Mouse (Mus musculus): Measurements from ENCODE around the gene Atp5f1. TPM values are rescaled to one million over a fixed set of nuclear protein-coding genes. Genes with fewer than 3 reads are reported as not detected.
"Not testable (repeated sequence)": the region's sequence is repeated elsewhere in the genome, so short reads cannot be mapped to it uniquely, and the experiment has no call there.

The Atp5f1 gene
- polyA plus RNA-seq, 1 experiment from 2014 or later = 515 TPM

DNA sequence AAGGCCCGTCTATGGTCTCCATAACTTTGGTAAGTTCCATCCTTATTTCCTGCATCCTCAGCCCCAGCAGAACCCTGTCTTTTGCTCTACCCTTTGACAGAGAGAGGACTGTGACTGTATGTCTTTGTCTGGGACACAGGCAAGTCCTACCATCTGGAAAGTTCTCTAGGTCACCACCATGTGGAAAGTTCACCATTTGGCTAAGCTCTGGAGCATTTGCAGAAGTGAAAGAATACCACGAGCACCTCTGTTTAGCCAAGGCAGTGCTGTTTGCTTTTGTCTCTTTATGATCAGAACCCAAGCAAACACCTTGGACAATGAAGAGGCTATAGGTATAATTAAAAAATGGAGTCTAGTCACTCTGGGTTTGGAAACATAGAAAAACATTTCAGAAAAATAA lies 37.9 kb downstream of the Atp5f1 start:
- Histone ChIP-seq H3K9me3 (ENCODE audit: control insufficient read depth, low read length) (no peaks in the 10 kb centered on the region), H3K27ac (ENCODE audit: low read depth, low read length) (no peak overlapping the region), H3K4me1 (ENCODE audit: control insufficient read depth, insufficient read depth, low read length) (no peaks in the 10 kb centered on the region), H3K9ac (ENCODE audit: low read depth, low read length) (no peak overlapping the region), H3K36me3 (ENCODE audit: control insufficient read depth, insufficient read depth, low read length) (no peaks in the 10 kb centered on the region), H3K27me3 (ENCODE audit: control insufficient read depth, insufficient read depth, low read length) (no peaks in the 10 kb centered on the region), H3K4me2 (replicated peaks; ENCODE audit: low read depth, low read length) (no peak overlapping the region), H3K4me3 (ENCODE audit: low read length) (no peak overlapping the region)
- ATAC-seq (ENCODE audit: low FRiP score, low TSS enrichment) = no peak
- WGBS = 66% methylated on average over 2 of the region's 2 CpGs

DNA sequence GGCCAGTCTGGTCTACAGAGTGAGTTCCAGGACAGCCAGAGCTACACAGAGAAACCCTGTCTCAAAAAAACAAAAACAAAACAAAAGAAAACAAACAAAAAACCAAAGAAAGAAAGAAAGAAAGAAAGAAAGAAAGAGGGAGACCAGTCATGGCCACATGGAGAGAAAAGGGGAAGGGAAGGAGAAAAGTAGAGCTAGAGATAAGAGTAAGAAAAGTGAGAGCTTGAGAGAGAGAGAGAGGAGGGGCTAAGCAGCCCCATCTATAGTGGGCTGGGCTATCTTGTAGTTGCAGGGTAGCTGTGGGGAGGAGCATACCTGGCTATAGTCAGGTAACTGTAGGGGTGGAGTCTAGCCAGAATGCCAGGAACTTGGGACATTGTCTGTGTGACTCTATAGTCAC lies 39.2 kb downstream of the Atp5f1 start:
- not testable (repeated sequence) for H3K4me1 ChIP-seq (ENCODE audit: control insufficient read depth, insufficient read depth, low read length); H3K36me3 ChIP-seq (ENCODE audit: control insufficient read depth, insufficient read depth, low read length); H3K27ac ChIP-seq (ENCODE audit: low read depth, low read length); H3K27me3 ChIP-seq (ENCODE audit: control insufficient read depth, insufficient read depth, low read length); H3K4me3 ChIP-seq (ENCODE audit: low read length); H3K9ac ChIP-seq (ENCODE audit: low read depth, low read length); ATAC-seq (ENCODE audit: low FRiP score, low TSS enrichment); H3K9me3 ChIP-seq (ENCODE audit: control insufficient read depth, low read length); H3K4me2 ChIP-seq (replicated peaks; ENCODE audit: low read depth, low read length)

DNA sequence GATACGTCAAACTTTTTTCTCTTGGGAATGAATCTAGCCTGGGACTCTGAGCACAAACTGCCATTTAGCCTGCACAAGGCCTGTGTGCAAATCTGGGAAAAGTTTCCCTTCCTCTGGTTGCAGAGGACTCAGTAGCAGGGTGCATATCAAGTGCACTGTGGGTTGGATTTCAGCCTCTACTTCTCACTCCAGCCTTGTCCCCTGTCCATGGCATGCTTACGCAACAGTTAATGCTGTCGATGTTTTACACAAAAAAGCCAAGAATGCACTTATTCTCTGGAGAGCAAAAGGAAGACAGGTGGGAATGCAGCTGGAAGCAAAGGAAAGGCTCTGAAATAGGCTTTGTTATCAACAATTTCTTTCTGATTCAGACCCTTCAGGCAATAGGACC lies 41.5 kb downstream of the Atp5f1 start:
- ATAC-seq (ENCODE audit: low FRiP score, low TSS enrichment) = no peak
- no peaks in the 10 kb centered on the region for H3K4me1 ChIP-seq (ENCODE audit: control insufficient read depth, insufficient read depth, low read length)
- no peak overlapping the region for H3K4me3 ChIP-seq (ENCODE audit: low read length)
- no peak overlapping the region for H3K9ac ChIP-seq (ENCODE audit: low read depth, low read length)
- H3K4me2 ChIP-seq (replicated peaks; ENCODE audit: low read depth, low read length) = no peak overlapping the region
- WGBS = 82% methylated on average over 3 of the region's 3 CpGs
- H3K27ac ChIP-seq (ENCODE audit: low read depth, low read length) = no peak overlapping the region
- H3K27me3 ChIP-seq (ENCODE audit: control insufficient read depth, insufficient read depth, low read length) = no peaks in the 10 kb centered on the region
- no peaks in the 10 kb centered on the region for H3K9me3 ChIP-seq (ENCODE audit: control insufficient read depth, low read length)
- no peaks in the 10 kb centered on the region for H3K36me3 ChIP-seq (ENCODE audit: control insufficient read depth, insufficient read depth, low read length)

DNA sequence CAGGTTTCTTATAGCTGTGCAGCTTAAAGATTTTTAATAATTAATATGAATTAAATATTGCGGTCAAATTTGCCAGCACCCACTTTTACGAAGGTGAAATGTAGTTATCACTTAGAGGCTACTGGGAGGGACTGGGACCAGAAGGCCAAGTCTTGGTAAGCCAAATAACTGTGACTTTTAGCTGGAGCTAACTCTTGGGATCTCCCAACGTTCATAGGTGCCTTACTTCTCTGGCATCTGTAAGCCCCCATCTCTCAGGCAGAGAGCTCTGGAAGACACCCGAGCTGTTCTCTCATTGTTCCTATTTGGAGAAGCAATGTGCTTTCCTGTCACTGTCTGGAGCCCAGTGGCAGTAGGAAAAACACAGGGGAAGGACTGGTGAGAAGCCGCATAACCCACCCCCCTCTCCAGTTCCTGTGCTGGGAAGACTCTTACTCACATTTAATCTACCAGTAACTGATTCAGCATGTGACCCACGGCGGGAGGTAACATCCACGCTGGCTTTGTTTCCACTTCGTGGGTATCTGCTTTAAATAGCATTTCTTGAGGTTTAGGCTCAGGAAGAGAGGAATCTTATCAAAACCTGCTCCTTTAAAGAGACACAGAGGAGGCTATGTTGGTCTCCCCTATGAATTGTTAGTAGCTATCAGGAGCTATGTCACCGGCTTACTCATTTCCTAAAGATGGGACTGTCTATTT lies 42.1 kb downstream of the Atp5f1 start:
- WGBS = 69% methylated on average over 10 of the region's 10 CpGs
- H3K27me3 ChIP-seq (ENCODE audit: control insufficient read depth, insufficient read depth, low read length) = no peaks in the 10 kb centered on the region
- no peak overlapping the region for H3K9ac ChIP-seq (ENCODE audit: low read depth, low read length)
- H3K27ac ChIP-seq (ENCODE audit: low read depth, low read length) = no peak overlapping the region
- no peak for ATAC-seq (ENCODE audit: low FRiP score, low TSS enrichment)
- H3K9me3 ChIP-seq (ENCODE audit: control insufficient read depth, low read length) = no peaks in the 10 kb centered on the region
- H3K36me3 ChIP-seq (ENCODE audit: control insufficient read depth, insufficient read depth, low read length) = no peaks in the 10 kb centered on the region
- H3K4me3 ChIP-seq (ENCODE audit: low read length) = no peak overlapping the region
- H3K4me1 ChIP-seq (ENCODE audit: control insufficient read depth, insufficient read depth, low read length) = no peaks in the 10 kb centered on the region
- no peak overlapping the region for H3K4me2 ChIP-seq (replicated peaks; ENCODE audit: low read depth, low read length)

DNA sequence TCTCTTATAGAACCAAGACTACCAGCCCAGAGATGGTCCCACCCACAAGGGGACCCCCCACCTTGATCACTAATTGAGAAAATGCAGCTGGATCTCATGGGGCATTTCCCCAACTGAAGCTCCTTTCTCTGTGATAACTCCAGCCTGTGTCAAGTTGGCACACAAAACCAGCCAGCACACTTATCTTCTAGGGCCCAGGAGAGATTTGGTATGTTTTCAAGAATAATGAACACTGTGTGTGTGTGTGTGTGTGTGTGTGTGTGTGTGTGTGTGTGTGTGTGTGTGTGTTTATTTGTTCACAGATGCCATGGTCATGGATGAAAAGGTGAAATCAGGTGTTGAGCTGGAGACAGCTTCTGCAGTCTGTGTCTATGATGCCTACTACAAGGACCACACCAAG lies 43.4 kb downstream of the Atp5f1 start:
- H3K4me3 ChIP-seq (ENCODE audit: low read length); H3K4me1 ChIP-seq (ENCODE audit: control insufficient read depth, insufficient read depth, low read length); H3K9me3 ChIP-seq (ENCODE audit: control insufficient read depth, low read length); H3K36me3 ChIP-seq (ENCODE audit: control insufficient read depth, insufficient read depth, low read length); H3K9ac ChIP-seq (ENCODE audit: low read depth, low read length); ATAC-seq (ENCODE audit: low FRiP score, low TSS enrichment); H3K27me3 ChIP-seq (ENCODE audit: control insufficient read depth, insufficient read depth, low read length); H3K27ac ChIP-seq (ENCODE audit: low read depth, low read length); H3K4me2 ChIP-seq (replicated peaks; ENCODE audit: low read depth, low read length): not testable (repeated sequence)

DNA sequence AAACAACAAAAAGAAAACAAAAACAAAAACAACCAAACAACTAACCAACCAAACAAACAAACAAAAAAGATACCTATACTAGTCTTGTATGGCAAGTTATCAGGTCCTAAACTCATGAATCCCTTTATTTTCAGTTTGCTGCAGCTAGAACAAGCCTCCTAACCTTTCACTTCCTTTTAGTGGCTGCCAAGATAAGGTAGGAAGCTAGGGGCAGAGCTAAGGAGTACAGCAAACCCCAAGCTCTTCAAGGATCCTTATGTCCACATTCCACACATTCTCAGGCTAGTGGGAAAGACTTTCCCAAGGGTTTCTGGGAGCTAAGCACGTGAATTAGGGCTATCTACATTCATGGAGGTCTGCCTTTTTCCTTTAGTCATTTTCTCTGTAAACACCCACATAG lies 44.6 kb downstream of the Atp5f1 start:
- Histone ChIP-seq H3K4me3 (ENCODE audit: low read length) (no peak overlapping the region), H3K27ac (ENCODE audit: low read depth, low read length) (no peak overlapping the region), H3K36me3 (ENCODE audit: control insufficient read depth, insufficient read depth, low read length) (no peaks in the 10 kb centered on the region), H3K4me1 (ENCODE audit: control insufficient read depth, insufficient read depth, low read length) (no peaks in the 10 kb centered on the region), H3K9ac (ENCODE audit: low read depth, low read length) (no peak overlapping the region), H3K9me3 (ENCODE audit: control insufficient read depth, low read length) (no peaks in the 10 kb centered on the region), H3K27me3 (ENCODE audit: control insufficient read depth, insufficient read depth, low read length) (no peaks in the 10 kb centered on the region), H3K4me2 (replicated peaks; ENCODE audit: low read depth, low read length) (no peak overlapping the region)
- no peak for ATAC-seq (ENCODE audit: low FRiP score, low TSS enrichment)
- 31% methylated on average over 1 of the region's 1 CpGs for WGBS

DNA sequence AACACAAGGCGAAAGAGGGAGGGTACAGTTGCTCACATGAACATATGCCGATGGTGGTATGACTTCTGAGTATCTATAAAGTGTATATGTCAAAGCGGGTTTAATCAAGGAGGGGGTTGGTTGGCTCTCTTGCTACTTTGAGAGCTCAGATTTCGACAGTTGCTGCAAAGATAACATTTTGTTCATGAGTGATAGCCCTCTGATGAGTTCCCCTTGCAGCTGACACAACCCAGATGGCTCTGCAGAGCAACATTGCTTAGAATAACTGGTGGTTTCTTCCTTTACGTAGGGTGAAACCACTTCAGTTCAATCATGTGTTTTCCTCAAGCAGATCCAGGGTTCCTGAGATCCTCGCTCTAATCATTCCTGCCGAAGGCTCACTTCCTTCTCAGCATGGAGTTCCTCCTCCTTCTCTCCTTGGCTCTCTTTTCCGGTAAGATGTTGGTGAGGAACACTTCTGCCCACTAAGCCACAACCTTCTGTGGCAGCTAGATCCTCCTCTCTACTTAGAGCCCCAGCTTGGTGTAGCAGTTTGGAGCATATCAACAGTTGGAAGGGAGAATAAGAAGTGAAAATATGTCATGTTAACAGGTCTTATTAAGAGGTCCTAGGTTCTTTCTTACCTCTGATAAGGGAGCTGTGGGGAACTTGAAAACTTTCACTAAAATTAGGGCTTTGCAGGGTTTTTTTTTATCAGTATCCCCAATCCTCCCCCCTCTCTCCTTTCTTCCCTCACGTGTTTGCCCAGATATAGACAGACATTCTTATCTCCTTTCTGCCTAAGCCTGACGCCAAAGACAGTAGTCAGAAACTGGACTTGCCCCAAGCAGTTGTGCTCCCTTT lies 45.8 kb downstream of the Atp5f1 start:
- ATAC-seq (ENCODE audit: low FRiP score, low TSS enrichment) = no peak
- no peak overlapping the region for H3K27ac ChIP-seq (ENCODE audit: low read depth, low read length)

DNA sequence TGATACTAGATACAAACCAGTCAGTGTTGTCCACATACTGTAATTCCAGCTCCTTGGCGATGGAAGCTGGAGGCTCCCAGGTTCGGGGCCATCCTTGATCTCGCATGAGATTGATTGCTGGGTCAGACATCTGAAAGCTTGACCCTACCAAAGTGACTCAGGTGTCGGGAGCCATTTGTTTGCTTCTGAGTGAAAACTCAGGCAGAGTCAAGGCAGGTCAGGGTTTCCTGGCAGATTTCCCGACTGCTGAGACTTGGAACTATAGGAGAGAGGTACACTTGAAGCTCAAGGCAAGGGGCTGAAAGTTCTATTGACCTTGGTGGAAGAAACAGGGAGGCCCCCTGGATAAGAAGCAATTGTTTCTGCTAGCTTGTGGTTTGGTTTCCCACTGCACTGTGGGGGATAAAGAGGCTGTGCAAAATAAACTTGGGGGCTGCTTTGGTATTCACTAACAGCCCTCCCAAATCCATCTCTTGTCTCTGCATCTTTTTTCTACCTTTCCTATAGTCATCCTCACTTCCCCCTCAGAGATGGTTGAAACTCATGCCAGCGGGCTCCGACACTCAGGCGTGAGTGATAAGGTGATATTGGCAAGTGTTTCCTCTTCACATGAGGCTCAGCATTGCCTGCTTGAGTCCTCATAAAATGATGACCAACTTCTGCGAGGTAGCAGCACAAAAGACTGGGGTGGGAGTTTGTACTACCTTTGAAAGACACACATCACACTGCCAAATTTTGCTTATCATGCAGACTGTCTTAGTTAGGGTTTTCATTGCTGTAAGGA lies 47.6 kb downstream of the Atp5f1 start:
- 54% methylated on average over 9 of the region's 9 CpGs for WGBS

More for the DNA sequence above, 45.8 kb downstream of the Atp5f1 start:
- Histone ChIP-seq H3K36me3 (ENCODE audit: control insufficient read depth, insufficient read depth, low read length) (no peaks in the 10 kb centered on the region), H3K27me3 (ENCODE audit: control insufficient read depth, insufficient read depth, low read length) (no peaks in the 10 kb centered on the region), H3K4me3 (ENCODE audit: low read length) (no peak overlapping the region), H3K4me1 (ENCODE audit: control insufficient read depth, insufficient read depth, low read length) (no peaks in the 10 kb centered on the region), H3K9me3 (ENCODE audit: control insufficient read depth, low read length) (no peaks in the 10 kb centered on the region), H3K4me2 (replicated peaks; ENCODE audit: low read depth, low read length) (no peak overlapping the region), H3K9ac (ENCODE audit: low read depth, low read length) (no peak overlapping the region)
- WGBS = 43% methylated on average over 10 of the region's 10 CpGs

More for the DNA sequence above, 47.6 kb downstream of the Atp5f1 start:
- no peak for ATAC-seq (ENCODE audit: low FRiP score, low TSS enrichment)
- H3K9me3 ChIP-seq (ENCODE audit: control insufficient read depth, low read length) = no peaks in the 10 kb centered on the region
- H3K27me3 ChIP-seq (ENCODE audit: control insufficient read depth, insufficient read depth, low read length) = no peaks in the 10 kb centered on the region
- H3K4me2 ChIP-seq (replicated peaks; ENCODE audit: low read depth, low read length) = no peak overlapping the region
- no peaks in the 10 kb centered on the region for H3K36me3 ChIP-seq (ENCODE audit: control insufficient read depth, insufficient read depth, low read length)
- no peak overlapping the region for H3K9ac ChIP-seq (ENCODE audit: low read depth, low read length)
- H3K27ac ChIP-seq (ENCODE audit: low read depth, low read length) = no peak overlapping the region
- H3K4me3 ChIP-seq (ENCODE audit: low read length) = no peak overlapping the region
- no peaks in the 10 kb centered on the region for H3K4me1 ChIP-seq (ENCODE audit: control insufficient read depth, insufficient read depth, low read length)
